Mouse (Mus musculus) fibroblast of lung, adult 2 months (primary cell): Measurements from ENCODE around the gene Acox3.

Experiments
- DNase-seq: peaks from one replicate; pipeline ENCODE4 v3.0.0-alpha.2; 2011; ENCODE audit warnings: low read depth

Acox3 gene

GRCm38 (mm10) chr5:35582445-35583220 lies at the start of gene Acox3:
Gene Acox3 (plus strand): TSS chr5:35583040.
- peak; percentile 93 for DNase-seq

DNA sequence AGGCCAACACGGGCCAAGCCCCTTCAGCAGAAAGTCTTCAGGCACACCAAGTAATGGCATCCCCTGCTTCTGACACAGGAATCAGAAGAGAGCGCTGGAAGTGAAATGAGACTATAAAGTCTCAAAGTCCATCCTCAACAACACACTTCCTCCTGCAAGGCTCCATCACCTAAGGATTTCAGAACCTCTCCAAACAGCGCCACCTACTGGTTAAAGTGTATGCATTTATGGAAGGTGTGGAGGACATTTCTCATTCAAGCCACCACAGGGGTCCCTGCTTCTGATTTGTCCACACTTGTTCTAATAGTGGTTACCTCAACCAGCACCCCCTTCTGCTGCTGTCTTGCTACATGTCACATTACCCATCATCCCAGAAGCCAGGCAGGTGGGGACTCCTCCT lies 46.6 kb upstream of the Acox3 start:
- no peak for DNase-seq

GRCm38 (mm10) chr5:35537474-35537873 lies 45.4 kb upstream of the Acox3 start:
- DNase-seq, result peak; percentile 76

DNA sequence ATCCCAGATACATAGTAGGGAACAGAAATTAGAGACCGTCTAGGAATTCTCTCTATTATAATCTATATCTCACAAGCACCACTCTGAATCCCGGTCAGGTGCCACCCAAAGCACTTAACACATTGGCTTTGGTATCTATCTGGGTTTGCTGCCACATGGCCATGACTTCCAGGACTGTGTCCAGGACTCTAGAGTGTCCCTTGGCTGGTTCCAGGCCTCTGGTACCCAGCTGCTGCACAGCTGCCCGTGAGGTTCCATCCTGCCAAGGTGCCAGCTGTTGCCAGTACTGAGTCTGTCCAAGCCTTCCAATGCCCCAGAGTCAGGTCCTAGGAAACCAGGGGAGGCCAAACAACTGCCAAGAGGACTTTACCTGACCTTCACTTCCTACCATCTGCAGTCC lies 44.8 kb upstream of the Acox3 start:
- no peak for DNase-seq

DNA sequence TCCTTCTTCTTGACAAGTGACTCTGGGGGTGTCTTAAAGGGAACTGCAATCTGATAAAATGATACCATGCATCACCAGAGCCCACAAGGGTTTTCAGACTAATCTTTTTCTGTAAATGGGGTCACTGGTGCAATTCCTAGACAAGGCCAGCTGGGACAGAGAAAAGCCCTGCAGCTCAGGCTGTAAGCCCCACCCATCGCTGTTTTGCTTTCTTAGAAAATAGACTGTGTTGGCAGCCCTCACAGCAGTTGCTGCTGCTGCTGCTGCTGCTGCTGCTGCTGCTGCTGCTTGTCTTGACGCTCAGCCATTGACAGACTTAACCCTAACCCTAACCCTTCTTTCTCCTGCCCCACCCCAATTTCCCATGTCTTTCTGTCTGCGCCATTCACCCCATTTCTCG lies 43.3 kb upstream of the Acox3 start:
- no peak for DNase-seq

DNA sequence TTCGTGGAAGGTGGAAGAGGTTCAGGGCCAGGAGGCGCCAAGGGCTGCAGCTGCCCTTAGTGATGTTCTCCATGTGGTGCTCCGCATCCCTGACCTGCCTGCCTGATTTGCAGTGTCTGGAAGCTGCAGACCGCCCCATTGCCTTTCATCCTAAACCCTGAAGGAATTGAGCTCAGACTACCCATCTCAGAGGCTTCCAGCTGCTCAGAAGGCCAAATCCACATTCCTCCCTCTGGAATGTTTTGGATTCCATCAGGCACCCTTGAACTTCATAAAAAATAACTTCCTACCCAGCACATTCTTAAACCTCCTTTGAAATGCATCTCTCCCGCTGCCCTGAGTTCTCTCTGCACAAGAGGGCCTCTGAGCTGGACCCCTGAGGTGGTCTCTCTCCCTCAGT lies 42.3 kb upstream of the Acox3 start:
- DNase-seq, result no peak

- DNase-seq, result no peak
These were observed 41.6 kb upstream of the Acox3 start for GRCm38 (mm10) chr5:35541059-35541790.

DNA sequence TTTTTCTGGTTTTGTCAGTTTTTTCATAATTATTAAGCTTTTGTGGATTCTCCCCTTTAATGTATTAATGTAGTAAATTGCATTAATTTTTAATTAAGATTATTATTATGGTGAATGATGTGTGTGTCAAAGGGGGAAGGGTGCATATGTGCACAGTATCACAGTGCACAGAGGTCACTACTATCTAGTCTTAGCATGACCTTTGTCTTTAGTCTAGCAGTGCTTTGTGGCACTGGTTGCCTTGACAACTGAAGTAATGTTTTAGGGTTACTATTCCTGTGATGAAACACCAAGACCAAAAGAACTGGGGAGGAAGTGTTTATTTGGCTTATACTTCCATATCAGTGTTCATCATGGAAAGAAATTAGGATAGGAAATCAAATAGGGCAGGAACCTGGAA lies 36.7 kb upstream of the Acox3 start:
- DNase-seq, result no peak

DNA sequence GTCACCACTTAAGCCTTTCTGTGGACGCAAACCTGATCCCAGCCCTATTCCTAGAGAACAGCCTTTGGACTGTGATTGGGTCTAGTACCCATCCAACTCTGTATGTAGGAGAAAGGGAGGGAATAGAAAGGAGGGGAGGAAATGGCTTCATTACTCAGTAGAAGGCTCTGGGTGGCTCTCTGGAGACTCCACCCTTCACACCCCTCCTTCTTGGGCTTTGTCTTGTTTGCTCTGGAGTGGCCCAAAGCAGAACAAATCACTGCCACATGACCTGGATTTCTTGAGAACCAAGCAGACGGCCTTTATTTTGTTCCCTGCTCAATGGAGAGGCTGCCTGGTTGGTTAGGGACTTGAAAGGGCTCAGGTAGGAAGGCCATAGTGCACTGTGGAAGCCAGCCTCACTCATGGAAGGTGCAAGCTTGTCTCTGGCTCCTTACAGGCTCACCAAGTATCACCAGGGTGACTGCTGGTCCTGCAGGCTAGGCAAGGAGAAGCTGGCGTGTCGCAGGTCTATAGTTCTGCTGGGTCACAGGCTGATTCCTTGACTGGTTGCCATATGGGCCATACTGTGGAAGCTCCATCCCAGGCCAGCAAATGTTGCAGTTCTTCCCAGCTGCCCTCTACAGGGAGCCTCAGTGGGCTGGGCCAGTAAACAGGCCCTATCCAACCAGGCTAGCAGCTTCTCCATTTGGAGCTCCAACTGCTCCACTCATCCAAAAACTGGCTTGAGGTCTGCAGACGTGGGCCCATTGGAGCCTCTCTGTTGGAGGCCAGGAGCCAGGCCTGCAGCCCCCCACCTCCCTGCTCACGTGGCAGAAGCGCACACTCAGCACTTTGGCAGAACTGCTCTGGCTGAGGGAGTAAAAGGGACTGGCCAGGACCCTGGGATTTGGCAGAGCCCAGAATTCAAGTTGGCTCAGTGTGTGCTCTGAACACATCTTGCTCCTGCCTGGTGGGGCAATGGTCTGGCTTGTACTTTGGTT lies 30.7 kb upstream of the Acox3 start:
- DNase-seq, result no peak

DNA sequence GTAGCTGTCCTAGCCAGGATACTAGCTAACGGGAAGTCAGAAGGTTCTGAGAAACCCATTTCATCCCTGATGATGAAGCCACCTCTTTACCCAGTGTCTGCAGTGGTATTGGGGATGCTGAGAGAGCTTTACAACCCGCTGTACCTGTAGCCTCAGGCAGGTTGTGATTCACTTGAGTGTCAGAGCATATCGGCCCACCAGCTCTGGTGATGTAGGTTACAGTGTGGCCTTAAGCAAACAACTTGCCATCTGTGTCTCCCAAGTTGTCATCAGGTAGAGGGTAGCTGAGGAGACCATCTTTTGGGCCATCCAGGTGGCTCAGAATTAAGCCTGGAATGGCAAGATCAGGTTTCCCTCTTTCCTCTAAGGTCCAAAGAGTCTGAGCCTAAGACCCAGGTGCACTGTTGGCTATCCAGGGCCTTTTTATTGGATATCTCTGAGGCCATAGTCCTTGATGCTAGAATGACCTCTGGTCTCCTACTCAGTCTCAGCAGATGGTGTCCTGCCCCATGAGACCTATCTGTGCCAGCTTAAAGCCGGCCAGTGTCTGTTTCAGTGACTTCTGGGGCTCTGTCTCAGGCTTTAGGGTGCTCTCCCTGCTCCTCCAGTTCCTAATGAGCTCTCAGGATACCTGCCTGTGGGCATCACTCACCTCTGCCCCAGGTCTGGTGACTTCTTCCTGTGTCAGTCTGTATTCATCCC lies 29.9 kb upstream of the Acox3 start:
- no peak for DNase-seq

DNA sequence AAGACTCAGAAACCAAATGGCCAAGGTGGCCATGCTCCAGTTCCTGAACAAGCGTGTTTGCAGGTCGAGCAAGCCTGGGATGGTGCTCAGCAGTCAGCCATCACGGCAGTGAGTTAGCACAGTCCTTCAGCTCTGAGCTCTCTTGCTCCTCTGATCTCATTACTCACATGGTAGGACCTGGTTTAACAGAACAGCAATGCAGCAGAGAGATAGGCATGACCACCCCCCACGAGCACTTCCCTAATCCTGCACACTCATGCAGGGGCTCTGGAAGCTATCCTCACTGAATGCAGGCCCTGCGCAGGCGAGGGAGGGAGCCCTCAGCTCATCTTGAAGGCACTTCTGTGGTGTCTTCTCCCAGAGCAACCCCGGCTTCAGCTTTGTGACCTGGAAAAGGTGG lies 26.4 kb upstream of the Acox3 start:
- no peak for DNase-seq

GRCm38 (mm10) chr5:35557946-35558621 lies 24.8 kb upstream of the Acox3 start:
- no peak for DNase-seq

DNA sequence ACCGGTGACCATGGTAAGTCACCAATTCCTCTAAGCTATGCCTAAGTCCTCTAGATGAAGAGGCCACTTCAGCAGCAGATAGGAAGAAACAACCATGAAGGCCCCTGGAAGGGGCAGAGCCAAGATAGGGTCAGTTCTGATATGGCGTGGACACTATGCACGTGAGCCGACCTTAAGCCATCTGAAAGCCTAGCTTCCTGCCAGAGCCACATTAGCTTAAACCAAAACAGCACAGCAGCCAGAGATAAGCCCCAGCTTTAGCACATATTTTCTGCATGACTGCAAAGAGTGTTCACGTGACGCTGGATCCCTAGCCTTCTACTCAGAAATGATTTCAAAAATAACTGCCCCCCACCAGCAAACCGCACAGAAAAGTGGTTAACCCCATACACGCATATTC lies 23.4 kb upstream of the Acox3 start:
- no peak for DNase-seq

- DNase-seq, result no peak
These were observed 20.2 kb upstream of the Acox3 start for GRCm38 (mm10) chr5:35562616-35563015.

GRCm38 (mm10) chr5:35563449-35563848 lies 19.4 kb upstream of the Acox3 start:
- DNase-seq, result no peak

- no peak for DNase-seq
These were observed 17.6 kb upstream of the Acox3 start for GRCm38 (mm10) chr5:35565217-35565616.

DNA sequence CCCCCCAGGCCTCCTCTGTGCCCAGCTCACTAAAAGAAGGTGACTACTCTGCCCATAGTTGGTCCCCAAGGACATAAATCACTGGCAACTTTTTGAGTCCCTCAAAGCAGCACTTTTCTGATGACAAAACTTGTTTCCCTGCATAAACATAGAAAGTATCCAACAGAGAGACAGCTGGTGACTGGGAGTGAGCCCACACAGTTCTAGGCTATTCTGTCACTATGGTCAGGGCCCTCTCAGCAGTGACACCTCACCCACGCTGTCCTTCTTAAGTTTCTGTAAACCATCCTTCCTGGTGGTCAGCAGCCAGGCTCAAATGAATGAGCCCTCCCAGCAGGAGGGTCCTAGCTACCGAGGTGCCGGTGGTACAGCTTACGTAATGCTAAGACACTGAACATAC lies 16.2 kb upstream of the Acox3 start:
- no peak for DNase-seq

- no peak for DNase-seq
These were observed 11.3 kb upstream of the Acox3 start for GRCm38 (mm10) chr5:35571546-35571945.

DNA sequence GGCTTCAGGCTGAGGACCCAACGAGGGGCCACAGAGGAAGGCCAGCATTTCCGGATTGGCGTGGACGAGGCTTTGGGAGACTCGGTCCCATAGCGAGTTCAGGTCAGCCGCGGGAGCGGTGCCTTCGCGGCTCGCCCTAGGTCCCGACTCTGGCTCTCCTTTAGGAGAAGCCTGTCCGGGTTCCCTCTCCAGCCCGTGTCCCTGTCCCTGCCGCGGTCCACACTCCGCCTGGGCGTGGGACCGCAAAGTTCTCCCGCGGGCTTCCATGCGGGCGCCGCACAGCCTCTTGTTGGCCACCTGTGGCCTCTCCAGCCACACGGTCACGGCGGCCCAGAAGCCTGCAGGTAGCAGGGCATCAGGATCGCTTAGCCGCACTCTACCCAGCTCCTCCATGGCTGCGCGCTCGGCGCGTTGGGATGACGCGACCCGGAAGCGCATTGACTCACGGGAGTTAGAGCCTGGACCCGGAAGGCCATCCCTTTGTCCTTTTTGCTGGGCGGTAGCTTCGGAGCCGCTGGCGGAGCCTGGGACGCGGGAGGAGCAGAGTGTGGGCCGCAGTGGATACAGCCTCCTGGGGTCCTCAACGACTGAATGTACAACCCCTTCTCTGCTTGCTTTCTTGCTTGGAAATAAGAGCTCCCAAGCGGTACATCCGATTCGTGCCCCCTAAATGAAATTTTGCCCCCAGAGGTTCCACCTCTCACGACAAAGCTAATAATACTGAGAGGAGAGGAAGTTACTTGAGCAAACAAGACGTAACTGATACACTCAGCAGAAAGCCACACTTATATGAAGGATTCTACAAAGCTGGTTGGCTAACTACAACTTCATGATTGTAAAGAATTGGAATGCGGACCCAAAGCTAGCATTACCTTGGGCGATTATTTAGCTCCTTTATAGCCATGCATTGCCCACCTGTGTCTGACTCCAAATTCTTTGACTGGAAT lies 7.9 kb upstream of the Acox3 start, which contains the start of gene Trmt44:
Trmt44 (minus strand) TSS at position 418 of the 947 bp plus-strand sequence.
- DNase-seq, result peak; percentile 71
